Mouse (Mus musculus): ENCODE results near the gene Grk6.

- TF ChIP-seq CTCF (IDR thresholded peaks at IDR 0.05; ENCODE audit: low read depth) (no peak), EP300 (IDR thresholded peaks at IDR 0.05; ENCODE audit: low read depth) (no peak)
Observed at GRCm38 (mm10) chr13:55508531-55508930, 63.7 kb downstream of the Grk6 start.

Data from liver, embryonic 14.5 days (tissue).